Mouse (Mus musculus) adrenal gland, postnatal 36 days (tissue): ENCODE data around the gene Fam185a. TPM values are rescaled to one million over a fixed set of nuclear protein-coding genes. Genes with fewer than 3 reads are reported as not detected.

Experiments
- total RNA-seq, 2 experiments: library from RNA; stranded (reverse); gene quantifications; 2 replicates each; pipeline ENCODE4 v1.2.3; 2021

The Fam185a gene
- total RNA-seq, 2 experiments from 2014 or later: 15.1 to 15.9 TPM

Other genes with a start within 250 kb of the Fam185a start
- gene Gsap, start 238.7 kb upstream of the Fam185a start, total RNA-seq: 1 to 10 TPM; 4.4 TPM
- gene Fgl2, start 52.3 kb upstream of the Fam185a start, total RNA-seq: 10 to 100 TPM in 1 of 2 experiments, 1 to 10 TPM in 1; 5.8 to 10.1 TPM
- under 1 TPM; 0.13 to 0.17 TPM for gene Ccdc146, start 281 bp upstream of the Fam185a start, total RNA-seq
- gene Lrrc17, start 118.6 kb downstream of the Fam185a start, total RNA-seq: 1 to 10 TPM; 2.8 TPM
- not detected for gene Fbxl13, start 220.7 kb downstream of the Fam185a start, total RNA-seq
- 10 to 100 TPM; 11.4 to 28.0 TPM for gene Armc10, start 220.9 kb downstream of the Fam185a start, total RNA-seq